Mouse (Mus musculus) megakaryocyte, adult 5-6 weeks (primary cell): Measurements from ENCODE around the gene Klf15. TPM values are rescaled to one million over a fixed set of nuclear protein-coding genes. Genes with fewer than 3 reads are reported as not detected.

ENCODE experiments used
- total RNA-seq, 2 experiments: library from RNA; stranded (forward) in 1 of 2; stranded (reverse) in 1 of 2; fragments of 153-499, 151-499 nt in 1 of 2; fragments of 221-1000, 200-1000 nt in 1 of 2; gene quantifications; 2 replicates each; pipeline versions ENCODE4 v1.2.3 to v1.2.4; 2015 to 2017

Gene Klf15
- total RNA-seq, 2 experiments from 2014 or later, result not detected

Other genes with a start within 250 kb of the Klf15 start
- gene Vmn1r53, start 238.1 kb upstream of the Klf15 start, total RNA-seq (2015), result not detected in 2 replicates
- gene Vmn1r53, start 238.1 kb upstream of the Klf15 start, total RNA-seq (2017), result not detected in 2 replicates
- gene Vmn1r54, start 216.3 kb upstream of the Klf15 start, total RNA-seq (2015), result not detected in 2 replicates
- gene Vmn1r54, start 216.3 kb upstream of the Klf15 start, total RNA-seq (2017), result not detected in 2 replicates
- not detected in 2 replicates for gene BC048671, start 161.4 kb upstream of the Klf15 start, total RNA-seq (2015)
- gene BC048671, start 161.4 kb upstream of the Klf15 start, total RNA-seq (2017), result not detected in 2 replicates
- gene Chst13, start 137.4 kb upstream of the Klf15 start, total RNA-seq (2015), result 9.0 and 12.4 TPM in 2 replicates
- gene Chst13, start 137.4 kb upstream of the Klf15 start, total RNA-seq (2017), result 4.4 and 6.3 TPM in 2 replicates
- not detected in 2 replicates for gene Uroc1, start 129.3 kb upstream of the Klf15 start, total RNA-seq (2015)
- gene Uroc1, start 129.3 kb upstream of the Klf15 start, total RNA-seq (2017), result not detected in 2 replicates
- 10.2 and 11.1 TPM in 2 replicates for gene Zxdc, start 93.1 kb upstream of the Klf15 start, total RNA-seq (2015)
- gene Zxdc, start 93.1 kb upstream of the Klf15 start, total RNA-seq (2017), result 9.9 and 16.1 TPM in 2 replicates
- gene Cfap100, start 33.8 kb upstream of the Klf15 start, total RNA-seq (2015), result not detected in 2 replicates
- gene Cfap100, start 33.8 kb upstream of the Klf15 start, total RNA-seq (2017), result not detected in 2 replicates
- 0.31 and 0.68 TPM in 2 replicates for gene Aldh1l1, start 23.9 kb downstream of the Klf15 start, total RNA-seq (2015)
- 0.45 and 0.55 TPM in 2 replicates for gene Aldh1l1, start 23.9 kb downstream of the Klf15 start, total RNA-seq (2017)
- 11.5 and 11.6 TPM in 2 replicates for gene Slc41a3, start 142.1 kb downstream of the Klf15 start, total RNA-seq (2015)
- 5.8 and 7.1 TPM in 2 replicates for gene Slc41a3, start 142.1 kb downstream of the Klf15 start, total RNA-seq (2017)